Mouse (Mus musculus) CD4-positive, CD25-positive, alpha-beta regulatory T cell, adult 4 months (primary cell): ENCODE measurements around the gene Caskin2. TPM values are rescaled to one million over a fixed set of nuclear protein-coding genes. Genes with fewer than 3 reads are reported as not detected.
A peak's percentile ranks its signal among the peaks of the same experiment; 100 is the strongest.

Experiments
- ATAC-seq: one replicate; pipeline ENCODE4 v1.8.0; 2017
- polyA plus RNA-seq, 2 experiments: library from polyadenylated mRNA; unstranded; fragments of 100-300 nt; shearing (Covaris generic); gene quantifications; one replicate each; pipeline ENCODE4 v1.2.1; 2017

The Caskin2 gene
- polyA plus RNA-seq, 2 experiments from 2014 or later = 0.69 to 0.85 TPM

DNA sequence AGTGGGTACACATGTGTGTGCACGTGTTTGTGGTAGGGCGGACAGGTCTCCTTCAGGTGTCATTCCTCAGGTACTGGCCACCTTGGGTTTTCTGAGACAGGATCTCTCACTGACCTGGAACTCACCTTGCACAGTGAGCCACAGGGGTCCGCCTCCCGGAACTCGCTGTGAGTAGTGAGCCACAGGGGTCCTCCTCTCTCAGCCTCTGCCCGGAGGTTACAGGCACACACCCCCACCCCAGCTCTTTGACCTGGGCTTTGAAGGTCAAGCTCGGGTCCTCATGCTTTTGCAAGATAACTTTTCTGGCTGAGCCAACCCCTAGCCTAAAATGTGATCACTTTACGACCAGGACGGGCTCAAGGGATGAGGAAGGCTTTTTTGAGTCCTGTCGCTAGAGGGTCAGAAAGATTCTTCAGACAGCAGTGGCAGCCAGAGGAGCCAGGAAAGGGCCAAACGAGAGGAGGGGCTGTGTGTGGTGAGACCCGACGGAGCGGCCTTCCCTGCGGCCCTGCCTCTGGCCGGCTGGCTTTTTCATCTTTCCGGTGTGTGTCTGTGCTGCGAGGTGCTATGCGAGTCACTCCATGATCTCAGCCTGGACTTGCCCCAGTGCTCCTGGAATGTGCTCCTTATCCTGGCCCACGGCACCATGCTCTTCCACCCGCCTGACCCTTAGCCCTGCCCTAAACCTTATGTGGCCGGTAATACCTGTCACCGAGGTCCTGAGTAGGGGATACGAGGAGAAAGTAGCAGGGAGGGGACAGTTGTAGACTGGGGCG, 17.3 kb upstream of the Caskin2 start:
- ATAC-seq = no peak

DNA sequence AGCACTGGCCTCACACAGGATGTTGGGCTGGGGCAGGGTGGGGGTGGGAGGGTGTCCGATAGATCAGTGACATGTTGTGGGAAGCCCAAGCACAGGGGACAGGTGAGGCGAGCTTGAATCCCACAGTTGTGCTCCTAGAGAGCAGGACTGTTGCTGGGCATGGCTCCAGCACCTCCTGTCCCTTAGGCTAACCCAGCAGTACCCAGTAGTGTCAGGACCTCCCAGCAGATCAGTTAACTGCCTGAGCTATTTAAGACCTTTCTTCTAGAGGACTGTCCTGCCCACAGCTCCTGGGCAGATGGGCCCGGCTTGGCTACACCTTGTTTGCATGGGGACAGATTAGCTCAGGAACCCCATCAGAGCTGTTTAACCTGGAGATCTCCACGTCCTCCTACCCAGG, 15.6 kb upstream of the Caskin2 start:
- ATAC-seq = no peak

DNA sequence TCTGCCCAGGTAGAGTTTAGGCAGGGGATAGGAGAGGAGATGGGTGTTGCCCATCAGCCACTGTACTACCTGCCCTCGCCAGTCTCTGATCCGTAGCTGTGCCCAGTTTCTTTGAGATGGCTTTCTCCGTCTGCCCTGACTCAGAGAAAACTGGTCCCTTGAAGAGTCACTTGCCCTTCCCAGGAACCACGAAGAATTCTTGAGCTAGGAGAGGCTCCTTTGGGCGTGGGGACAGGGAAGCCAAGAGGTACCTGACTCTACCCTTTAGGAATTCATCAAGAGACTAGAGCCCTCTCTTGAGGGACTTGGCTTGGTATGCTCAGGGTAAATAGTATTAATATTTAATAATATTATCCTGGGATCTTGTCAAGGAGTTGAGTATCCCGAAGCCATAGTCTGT, 14.2 kb upstream of the Caskin2 start:
- no peak for ATAC-seq

DNA sequence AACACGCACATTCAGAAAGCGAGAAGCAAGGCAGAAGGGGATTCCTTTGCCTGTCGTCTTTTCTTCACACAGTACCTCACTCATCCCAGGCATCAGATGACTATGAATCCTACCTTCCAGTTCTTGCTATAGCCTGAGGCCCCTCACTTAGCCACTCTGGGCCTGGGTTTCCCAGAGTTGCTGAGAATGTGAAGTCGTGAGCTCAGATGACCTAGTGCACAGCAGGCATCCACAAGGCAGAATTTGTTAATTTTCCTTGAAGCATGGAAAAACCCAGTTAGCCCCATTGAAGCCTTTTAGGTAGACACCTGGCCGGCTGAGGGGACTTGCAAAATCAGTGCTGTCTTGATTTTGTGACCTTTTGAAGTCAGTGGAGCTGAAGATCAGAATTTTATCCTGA, 13.0 kb upstream of the Caskin2 start:
- no peak for ATAC-seq

DNA sequence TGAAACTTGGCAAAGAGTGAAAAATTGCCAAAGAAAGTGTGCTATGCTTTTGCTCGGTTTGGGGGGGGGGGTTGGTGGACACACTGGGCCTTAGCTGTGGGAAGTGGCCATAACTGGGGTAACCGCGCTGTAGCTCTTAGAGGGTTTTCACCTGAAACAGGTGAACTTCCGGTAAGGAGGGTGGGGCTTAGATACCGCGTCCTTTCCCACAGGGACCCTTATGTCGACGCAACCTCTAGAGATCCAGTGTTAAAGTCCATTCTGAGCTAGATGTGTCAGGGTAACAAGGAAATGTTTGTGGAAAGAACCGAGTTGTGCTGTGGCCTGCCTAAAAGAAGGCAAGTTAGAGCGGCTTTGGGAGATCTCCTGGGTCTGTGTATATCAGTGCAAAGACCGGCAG, 11.4 kb upstream of the Caskin2 start:
- ATAC-seq = no peak

DNA sequence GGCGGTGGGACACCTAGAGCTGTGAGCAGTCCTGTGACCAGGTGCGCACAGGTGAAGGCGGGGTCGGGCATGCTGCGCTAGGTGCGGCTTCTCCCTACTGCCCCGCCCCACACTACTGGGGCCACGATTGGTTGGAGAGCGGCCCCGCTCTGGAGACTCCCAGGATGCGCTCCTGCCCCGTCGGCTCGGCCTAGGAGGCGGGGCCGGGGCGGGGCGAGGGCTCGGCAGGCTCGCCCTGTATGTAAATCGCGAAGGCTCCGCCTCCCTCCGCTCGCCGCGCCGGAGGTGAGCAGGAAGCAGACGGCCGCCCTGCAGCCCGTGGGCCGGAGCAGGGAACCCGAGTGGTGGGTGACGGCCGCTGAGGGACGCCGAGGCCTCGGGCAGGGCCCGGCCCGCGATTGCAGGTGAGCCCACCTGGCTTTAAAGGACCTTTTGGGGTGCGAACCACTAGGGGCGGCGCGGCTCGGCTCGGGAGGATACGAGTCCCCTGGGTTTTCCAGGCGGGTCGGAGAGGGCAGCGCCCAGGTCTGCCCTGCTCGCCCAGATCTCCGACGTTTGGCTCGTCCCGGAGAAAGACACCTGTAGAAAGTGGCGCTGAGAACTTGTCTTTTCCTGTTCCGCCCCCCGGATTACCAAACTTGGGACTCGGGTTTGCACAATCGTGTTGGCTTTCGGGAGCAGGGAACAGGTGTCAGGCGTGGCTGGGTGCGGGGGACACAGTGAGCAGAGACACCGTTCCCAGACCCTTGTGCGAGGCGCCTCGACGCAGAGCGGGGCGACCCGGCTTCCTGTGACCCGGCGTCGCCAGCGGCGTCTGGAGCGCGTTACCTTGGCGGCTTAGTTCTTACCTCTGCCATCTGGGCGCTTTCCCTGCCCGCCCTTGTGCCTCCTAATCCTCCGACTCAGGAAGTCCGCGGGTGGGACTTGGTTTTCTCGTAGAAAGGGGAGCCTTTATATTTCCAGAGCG, 10.6 kb upstream of the Caskin2 start, which contains the start of gene Llgl2:
TSS of gene Llgl2 (plus strand) at position 276 of the 967 bp plus-strand sequence.
- peak; percentile 95 for ATAC-seq

DNA sequence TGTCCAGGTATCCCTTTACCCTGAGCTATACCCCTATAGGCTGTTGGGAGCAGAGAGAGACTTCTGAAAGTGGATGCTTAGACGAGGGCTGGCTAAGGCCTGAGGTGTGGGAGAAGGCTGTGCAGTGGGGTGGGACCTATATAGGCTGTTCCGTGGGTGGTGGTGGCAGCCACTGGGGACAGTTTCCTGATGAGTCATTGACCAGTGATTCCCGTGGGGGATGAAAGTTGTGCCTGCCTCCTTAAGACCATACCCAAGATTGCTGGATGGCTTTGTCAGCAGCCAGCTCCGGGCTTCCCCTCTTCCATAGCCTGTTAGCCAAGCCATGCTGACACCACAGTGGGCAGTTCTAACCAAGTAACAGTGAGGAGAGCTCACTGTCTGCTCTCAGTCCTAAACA, 7.6 kb upstream of the Caskin2 start:
- no peak for ATAC-seq

DNA sequence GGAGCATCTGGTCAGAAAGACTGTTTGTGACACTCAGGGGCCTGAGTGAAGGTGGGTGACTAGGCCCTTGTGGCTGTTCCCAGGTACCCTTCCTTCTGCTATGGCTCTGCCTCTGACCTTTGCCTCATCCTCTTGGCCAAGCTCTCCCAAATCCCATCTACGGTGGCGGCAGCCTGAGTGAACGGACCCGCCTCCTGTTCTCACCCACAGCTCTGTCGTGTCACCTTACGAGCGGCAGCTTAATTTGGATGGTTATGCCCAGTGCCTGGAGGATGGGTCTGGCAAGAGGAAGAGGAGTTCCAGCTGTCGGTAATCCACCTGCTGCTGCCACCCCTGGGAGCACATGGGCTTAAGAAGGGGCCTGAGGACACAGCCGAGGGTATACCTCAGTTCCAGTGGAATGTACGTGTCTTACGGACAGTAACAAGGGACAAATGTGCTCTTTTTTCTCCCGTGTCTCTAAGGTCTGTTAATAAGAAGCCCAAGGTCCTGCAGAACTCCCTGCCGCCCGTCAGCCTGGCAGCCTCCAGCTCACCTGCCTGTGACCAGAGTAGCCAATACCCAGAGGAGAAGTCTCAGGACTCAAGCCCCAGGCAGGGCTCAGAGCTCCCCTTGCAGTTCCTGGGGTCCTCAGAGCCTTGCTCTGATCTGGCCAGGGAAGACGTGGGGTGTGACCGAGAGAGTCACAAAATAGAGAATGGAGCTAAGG, 6.6 kb upstream of the Caskin2 start:
- no peak for ATAC-seq

DNA sequence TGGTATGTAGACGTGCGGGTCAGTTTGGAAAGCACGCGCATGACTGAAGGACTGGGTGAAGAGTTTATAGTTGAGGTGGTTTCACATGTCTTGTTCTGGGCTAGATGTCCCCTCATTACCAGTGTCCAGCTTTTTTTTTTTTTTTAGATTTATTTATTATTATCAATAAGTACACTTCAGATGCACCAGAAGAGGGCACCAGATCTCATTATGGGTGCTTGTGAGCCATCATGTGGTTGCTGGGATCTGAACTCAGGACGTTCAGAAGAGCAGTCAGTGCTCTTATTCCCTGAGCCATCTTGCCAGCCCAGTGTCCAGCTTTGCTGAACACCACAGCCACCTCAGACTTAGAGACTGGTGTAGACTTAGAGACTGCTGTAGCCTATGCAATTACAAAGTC, 3.9 kb upstream of the Caskin2 start:
- ATAC-seq = no peak

DNA sequence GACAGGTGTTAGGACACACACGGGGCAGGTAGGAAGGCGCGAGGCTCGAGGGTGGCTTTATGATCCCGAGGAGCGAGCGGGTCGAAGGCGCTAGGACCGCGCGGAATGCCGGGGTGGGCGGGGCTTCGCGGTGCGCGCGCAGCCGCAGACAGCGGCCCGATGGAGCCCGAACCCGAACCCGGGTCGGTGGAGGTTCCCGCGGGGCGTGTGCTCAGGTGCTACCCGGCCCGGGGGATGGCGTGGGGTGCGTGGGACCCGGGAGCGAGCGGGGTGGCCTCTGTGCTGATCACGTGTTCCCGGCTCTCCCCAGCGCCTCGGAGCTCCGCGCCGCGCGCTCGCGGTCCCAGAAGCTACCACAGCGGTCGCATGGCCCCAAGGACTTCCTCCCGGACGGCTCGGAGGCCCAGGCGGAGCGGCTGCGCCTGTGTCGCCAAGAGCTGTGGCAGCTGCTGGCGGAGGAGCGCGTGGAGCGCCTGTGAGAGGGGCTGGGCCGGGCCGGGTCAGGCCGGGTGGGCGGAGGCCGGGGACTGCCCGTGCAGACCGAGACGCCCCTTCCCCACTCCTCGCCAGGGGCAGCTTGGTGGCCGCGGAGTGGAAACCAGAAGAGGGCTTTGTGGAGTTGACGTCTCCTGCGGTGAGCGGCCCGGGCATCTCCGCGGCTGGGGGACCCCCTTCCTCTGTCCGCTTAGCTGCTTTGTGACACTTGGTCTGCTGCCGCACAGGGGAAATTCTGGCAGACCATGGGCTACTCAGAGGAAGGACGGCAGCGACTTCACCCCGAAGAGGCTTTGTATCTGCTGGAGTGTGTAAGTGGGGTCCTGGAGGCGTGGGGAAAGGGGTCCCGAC, 1.4 kb upstream of the Caskin2 start, which contains the start of gene Tsen54:
TSS of gene Tsen54 (plus strand) at position 120 of the 846 bp plus-strand sequence.
- ATAC-seq = peak; percentile 64

DNA sequence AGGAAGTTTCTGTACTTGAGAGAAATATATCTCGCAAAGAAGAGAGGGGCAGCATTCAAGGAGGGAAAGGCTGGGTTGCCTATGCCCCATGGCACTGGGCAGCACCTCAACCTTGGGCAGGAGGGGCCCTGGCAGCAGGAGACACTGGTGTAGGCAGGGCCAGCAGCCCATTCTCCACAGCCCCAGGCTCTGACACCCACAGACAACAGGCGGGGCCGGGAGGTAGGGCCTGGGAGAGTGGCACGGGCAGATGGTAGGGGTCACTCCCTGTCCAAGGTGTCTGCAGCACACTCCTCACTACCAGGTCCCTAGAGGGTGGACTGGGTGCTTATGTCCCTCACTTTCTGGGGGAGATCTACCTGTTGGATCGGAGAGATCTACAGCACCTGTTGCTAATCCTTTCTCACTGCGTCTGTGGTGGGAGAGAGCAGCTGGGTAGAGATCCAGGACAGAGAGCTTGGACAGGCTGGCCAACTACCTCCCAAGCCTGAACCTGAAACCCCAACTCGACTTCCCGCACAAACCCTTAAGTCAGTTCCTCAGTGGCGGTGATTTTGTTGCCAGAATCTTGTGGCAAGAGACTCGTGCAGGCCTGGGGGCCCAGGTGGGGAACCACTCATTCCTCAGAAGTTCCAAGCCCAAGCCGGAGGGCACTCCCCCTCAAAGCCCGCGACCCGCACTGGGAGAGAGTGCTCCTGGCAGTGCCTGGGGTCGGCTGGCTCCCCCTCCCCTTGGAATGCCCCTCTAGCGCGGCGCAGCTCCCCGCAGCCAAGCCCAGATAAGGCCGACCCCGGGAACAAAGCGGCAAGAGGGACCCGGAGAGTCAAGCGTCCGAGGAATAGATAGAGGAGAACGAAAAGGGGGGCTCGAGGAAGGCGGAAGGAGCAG, 662 bp downstream of the Caskin2 start:
- ATAC-seq = no peak

DNA sequence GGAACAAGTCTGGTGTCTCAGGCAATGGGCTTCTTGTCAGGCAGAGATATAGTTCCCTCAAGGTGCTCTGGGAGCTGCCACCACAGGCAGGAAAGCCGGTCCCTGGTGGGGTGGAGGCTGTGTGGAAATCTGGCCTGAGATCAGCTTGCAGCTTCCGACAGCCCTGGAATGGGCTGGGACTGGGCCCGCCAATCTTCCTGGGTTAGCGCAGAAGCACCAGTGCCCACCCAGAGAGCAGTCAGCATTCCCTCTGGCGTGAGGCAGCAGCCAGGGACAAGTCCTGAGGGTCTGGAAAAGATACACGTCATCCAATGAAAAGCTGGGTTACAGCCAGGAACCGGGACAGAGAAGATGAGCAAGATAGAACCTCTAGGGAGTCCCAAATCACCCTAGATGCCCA, 1.3 kb downstream of the Caskin2 start:
- ATAC-seq = no peak

DNA sequence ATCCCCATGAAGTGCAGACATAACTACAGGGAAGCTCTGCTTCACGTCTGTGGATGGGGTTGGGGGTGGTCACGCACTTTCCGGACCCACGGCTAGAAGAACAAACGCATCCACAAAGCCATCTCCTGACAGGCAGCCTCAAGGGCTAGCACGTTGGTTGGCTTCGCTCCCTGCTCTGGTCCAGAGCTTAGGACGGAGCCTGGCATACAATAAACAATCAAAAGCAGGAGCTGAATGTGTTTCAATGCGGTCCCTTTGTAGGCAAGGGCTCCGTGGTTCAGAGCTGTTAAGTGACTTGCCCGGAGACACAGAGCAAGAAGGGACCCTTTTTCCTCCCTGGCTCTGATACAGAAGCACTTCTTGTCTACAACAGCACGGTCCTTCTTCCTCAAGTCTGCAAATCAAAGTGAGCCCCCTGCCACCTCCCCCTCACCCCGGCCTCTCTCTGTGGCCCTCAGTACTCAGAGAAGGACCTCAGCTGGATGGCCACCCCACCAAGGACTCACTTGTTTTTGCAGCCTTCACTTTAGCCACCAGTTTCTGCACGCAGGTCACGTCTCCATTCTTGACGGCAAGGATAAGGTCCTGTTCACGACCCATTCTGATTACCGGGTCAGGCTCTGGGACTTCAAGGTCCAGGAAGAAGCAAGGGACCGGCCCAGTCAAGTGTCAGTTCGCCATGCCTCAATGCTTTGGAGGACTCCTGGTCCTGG, 1.9 kb downstream of the Caskin2 start:
- ATAC-seq = no peak

DNA sequence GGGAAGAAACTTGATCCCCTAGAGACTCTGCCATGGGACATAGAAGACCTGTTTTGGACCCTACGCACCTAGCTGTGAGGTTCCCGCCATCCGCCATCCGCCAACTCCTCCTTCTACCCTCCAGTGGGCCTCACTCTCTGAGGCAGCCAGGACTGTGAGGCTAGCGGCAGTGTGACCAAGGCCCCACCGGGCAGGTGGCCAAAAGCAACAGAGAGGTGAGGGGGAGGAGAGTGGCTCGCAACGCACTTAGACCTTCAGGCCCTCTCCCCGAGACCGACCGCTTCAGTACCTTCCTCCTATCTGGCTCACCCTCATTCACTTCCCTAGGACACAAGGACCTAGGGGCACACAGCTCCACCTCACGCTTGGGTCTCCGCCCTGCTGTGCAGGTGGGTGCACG, 3.1 kb downstream of the Caskin2 start:
- ATAC-seq = no peak

DNA sequence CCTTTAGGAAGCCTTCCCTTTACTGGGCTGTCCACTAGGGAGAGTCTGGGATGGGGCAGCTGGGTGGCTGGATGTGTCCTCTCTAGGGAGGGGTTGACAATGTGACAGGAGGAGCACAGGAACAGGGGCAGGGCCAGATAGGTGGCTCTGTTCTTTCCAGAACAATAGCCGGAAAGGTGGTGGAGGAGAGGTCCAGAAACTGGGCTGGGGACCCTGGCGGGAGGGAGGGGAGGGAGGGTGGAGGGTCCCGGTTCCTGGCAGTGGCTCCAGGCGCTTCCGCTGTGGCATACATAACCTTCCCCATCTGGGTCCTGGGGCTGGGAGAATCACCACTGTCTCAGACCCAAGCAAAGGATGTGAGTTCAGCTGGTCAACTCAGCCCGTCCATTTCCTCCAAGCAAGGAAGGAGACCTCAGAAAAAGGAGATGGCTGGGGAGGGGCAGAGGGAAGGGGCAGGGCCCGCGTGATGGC, 4.1 kb downstream of the Caskin2 start:
- ATAC-seq = no peak

DNA sequence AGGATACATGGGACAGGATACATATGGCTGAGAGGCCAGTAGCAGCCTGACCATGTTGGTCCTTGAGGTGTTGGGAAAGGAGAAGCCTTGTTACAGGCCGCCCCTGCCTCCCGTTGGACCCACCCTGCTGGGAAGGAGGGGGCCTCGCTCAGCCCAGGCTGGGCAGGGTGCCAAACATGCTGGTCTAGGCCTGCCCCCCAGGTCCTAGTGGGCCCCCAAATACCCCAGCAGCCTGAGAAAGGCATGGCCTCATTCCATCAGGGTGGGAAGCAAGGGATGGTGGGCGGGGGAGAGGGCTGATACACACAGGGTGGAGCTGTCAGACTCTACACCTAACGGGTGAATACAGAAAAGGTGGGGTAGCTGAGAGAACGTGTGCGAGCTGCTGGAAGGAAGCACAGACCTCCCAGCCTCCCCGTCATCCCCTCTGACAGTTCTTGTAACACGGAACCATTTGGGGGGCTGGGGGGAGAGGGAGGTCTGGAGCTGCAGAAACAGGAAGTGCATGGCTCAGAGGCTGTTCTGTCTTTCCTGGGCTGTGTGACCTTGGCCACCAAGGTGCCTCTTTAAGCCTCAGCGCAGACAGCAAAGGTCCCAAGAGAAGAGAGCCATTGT, 4.6 kb downstream of the Caskin2 start:
- ATAC-seq = no peak

DNA sequence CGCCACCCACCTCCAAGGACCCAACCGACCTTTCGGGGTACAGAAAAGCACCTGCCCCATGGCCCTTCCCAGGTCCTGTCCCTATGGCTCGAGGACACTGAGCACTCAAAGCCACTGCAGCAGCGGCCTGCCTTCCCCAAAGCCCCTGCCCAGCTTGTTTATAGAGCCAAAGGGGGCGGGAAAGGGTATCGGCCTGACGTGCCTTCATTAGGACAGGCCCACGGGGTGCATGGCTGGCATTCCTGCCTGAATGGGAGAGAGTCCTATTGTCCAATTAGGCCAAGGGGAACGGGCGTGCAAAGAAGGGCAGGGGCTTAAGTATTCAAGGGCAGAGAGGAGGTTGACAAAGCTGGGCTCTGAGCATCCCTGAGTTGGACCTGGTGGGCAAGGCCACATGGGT, 5.5 kb downstream of the Caskin2 start:
- no peak for ATAC-seq

DNA sequence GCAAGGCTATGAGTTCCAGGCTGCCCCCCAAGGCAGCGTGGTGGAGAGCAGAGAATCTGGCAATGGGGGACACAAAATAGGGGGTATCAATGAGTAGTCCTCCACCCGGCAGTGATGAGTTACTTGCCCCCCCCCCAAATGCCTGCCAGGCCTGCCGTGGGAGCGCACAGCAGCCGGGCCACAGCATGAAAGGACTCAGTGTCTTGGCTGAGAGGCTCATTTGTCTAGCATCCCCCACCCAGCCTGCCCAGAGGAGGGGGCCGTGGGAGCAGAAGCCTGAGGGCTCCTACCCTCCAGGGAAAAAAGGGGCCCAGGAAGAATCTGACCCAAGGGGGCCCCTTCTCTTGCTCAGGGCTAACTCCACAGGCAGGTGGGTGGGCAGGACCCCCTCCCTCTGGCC, 6.1 kb downstream of the Caskin2 start:
- no peak for ATAC-seq

DNA sequence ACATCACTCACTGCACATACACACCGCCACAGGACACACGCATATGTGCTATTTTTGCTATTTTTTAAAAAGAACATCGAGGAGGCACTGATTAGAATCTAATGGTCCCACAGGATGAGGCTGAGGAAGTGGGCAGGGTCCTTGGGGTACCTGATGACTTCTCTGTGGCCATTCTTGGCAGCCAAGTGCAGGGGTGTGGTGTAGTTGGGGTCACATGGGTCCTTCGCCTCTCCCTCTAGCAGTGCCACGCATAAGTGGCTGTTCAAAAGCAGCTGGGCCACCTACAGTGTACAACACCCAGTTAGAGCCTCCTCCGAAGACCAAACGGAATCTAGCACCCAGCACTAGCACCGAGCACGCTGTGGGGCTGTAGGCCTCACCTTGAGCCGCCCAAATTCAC, 7.3 kb downstream of the Caskin2 start:
- no peak for ATAC-seq

DNA sequence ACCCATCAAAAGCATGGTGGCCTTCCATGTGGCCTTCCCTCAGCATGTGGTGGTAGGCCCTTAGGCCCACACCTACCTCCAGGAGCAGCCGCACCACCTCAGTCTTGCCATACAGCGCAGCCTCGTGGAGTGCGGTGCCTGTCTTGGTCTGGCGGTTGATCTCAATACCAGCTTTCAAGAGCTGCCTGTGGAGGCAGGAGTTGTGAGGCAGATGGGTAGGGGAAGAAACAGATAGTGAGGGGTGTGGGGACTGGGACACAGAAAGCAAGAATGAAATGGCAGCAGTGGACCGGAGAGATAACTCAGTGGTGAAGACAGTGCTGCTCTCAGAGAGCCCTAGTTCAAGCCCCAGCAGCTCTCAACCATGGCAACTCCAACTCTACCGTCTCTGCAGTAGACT, 8.4 kb downstream of the Caskin2 start:
- ATAC-seq = no peak
